Mouse (Mus musculus) cerebellum, adult 8-10 months (tissue): ENCODE data around the gene Spam1.

Experiments
- DNase-seq: peaks from one replicate; pipeline ENCODE4 v3.0.0; 2022

Gene Spam1

GRCm38 (mm10) chr6:24790888-24791287, at the start of gene Spam1:
Gene Spam1, plus strand, starts transcription at chr6:24791188.
- no peak for DNase-seq

GRCm38 (mm10) chr6:24748029-24748428, 43.0 kb upstream of the Spam1 start, which contains the start of gene Hyal4:
Gene Hyal4, plus strand, starts transcription at chr6:24748329.
- DNase-seq: no peak

- DNase-seq: no peak
Measured at GRCm38 (mm10) chr6:24759281-24759680, 31.7 kb upstream of the Spam1 start.

GRCm38 (mm10) chr6:24766261-24766660, 24.7 kb upstream of the Spam1 start:
- no peak for DNase-seq

GRCm38 (mm10) chr6:24779182-24779581, 11.8 kb upstream of the Spam1 start:
- DNase-seq: no peak

- no peak for DNase-seq
Measured at GRCm38 (mm10) chr6:24822070-24822469, 31.1 kb downstream of the Spam1 start.
